Mouse (Mus musculus) kidney, adult 2 months (tissue): ENCODE results near the gene Wdr95.

Experiments
- CTCF ChIP-seq: fragments of 200-500 bp; conservative IDR thresholded peaks from 2 replicates; pipeline ENCODE4 v1.5.1; 2011; ENCODE audit warnings: low read depth, mild to moderate bottlenecking, control low read depth, low read length, moderate library complexity, mixed read lengths; ENCODE audit not compliant: insufficient read depth, insufficient read length
- POLR2A ChIP-seq: fragments of 200-500 bp; IDR thresholded peaks from one replicate; pipeline ENCODE4 v1.6.1; 2011; ENCODE audit warnings: low read depth, low read length, control low read depth

DNA sequence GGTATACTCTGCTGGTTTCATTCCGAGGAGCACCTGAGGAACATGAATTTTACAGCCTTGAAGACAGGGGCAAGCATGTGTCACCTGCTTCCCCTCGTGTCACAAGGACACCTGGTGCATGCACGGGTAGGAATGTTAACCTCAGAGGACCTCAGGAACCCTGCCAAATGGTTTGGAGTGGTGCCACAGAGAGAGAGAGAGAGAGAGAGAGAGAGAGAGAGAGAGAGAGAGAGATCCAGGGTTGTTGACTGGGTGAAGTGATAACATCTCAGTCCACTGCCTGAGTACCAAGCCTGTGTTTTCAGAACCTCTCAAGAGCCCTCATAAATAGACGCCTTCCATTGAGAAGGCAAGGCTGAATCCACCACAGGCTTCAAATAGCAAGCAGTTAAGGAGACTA is 119.7 kb downstream of the Wdr95 start:
- TF ChIP-seq POLR2A (no peak), CTCF (no peak)
